Mouse (Mus musculus) heart, embryonic 16.5 days (tissue): Measurements from ENCODE around the gene Gm2115. TPM values are rescaled to one million over a fixed set of nuclear protein-coding genes. Genes with fewer than 3 reads are reported as not detected.

Source experiments
- ATAC-seq: fragments of 200-750 bp; cut with Nextera tagmentation; replicated peaks from 2 replicates; pipeline ENCODE4 v1.8.0; 2017; ENCODE audit warnings: moderate number of reproducible peaks; ENCODE audit not compliant: insufficient read depth, low FRiP score; ENCODE audit errors: extremely low read depth
- H3K27ac ChIP-seq: fragments of 300-500 bp; sonication (generic); 2 replicates; pipeline ENCODE4 v1.5.1; 2014; ENCODE audit warnings: mild to moderate bottlenecking, low read length, control low read depth, moderate library complexity
- H3K27me3 ChIP-seq: fragments of 300-500 bp; sonication (generic); 2 replicates; pipeline ENCODE4 v1.6.1; 2014; ENCODE audit warnings: low read length, mixed read lengths; ENCODE audit not compliant: control insufficient read depth, insufficient read depth
- H3K36me3 ChIP-seq: fragments of 300-500 bp; sonication (generic); 2 replicates; pipeline ENCODE4 v1.6.1; 2014; ENCODE audit not compliant: control insufficient read depth, insufficient read depth
- H3K4me1 ChIP-seq: fragments of 300-500 bp; sonication (generic); 2 replicates; pipeline ENCODE4 v1.6.1; 2014; ENCODE audit warnings: low read length, mixed read lengths; ENCODE audit not compliant: control insufficient read depth, insufficient read depth
- H3K4me2 ChIP-seq: fragments of 300-500 bp; sonication (generic); 2 replicates; pipeline ENCODE4 v1.6.1; 2014; ENCODE audit warnings: low read depth, mild to moderate bottlenecking, control low read depth, low read length
- H3K4me3 ChIP-seq: fragments of 300-500 bp; sonication (generic); 2 replicates; pipeline ENCODE4 v1.5.1; 2014; ENCODE audit warnings: mild to moderate bottlenecking, control low read depth, low read length
- H3K9ac ChIP-seq: fragments of 300-500 bp; sonication (generic); 2 replicates; pipeline ENCODE4 v1.6.1; 2014; ENCODE audit warnings: low read length, control low read depth
- H3K9me3 ChIP-seq: fragments of 300-500 bp; sonication (generic); replicated peaks from 2 replicates; pipeline ENCODE4 v1.6.1; 2016; ENCODE audit warnings: low read length; ENCODE audit not compliant: control insufficient read depth
- WGBS: fragments of 180-500 bp; shearing (Covaris S2); extraction: QIAGEN DNeasy Blood & Tissue Kit; methylation state at CpG from one replicate; pipeline ENCODE4 v1.1.7; 2014; 5-methylcytosine and 5-hydroxymethylcytosine counted together
- polyA plus RNA-seq: library from polyadenylated mRNA; unstranded; fragments of >200 nt; fragmentation: Nextera tagmentation; extraction: Ambion mirVana; gene quantifications from 2 replicates; pipeline ENCODE4 v1.2.1, GENCODE M21; 2015

Gm2115 gene
- polyA plus RNA-seq, 1 experiment from 2014 or later, result 0.13 TPM

DNA sequence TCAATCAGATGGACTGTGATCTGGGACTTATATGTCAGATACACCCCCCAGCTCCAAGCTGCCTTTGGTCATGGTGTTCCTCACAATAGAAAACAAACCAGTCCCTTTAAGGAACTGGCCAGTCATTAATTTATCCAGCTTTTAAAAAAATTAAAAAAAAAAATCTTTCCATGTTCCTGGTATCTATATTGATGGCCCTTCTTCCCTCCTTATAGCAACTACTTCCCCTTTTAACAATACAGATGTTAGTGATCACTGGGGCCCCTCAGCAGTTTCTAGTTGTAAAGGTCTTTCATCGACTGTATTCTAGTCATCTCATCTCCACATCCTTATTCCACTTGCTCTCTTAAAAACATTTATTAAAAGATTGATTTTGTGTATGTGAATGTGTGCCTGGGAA is 82.9 kb downstream of the Gm2115 start:
- H3K4me2 ChIP-seq, result no peak overlapping the region
- no peak for ATAC-seq
- H3K36me3 ChIP-seq, result peaks cover 2% of the 10 kb centered on the region; the same call in 1 of the 2 replicates
- H3K4me1 ChIP-seq, result no peaks in the 10 kb centered on the region
- H3K9me3 ChIP-seq, result no peaks in the 10 kb centered on the region
- WGBS, result 93% methylated on average over 1 of the region's 1 CpGs
- H3K4me3 ChIP-seq, result no peak overlapping the region
- no peak overlapping the region for H3K9ac ChIP-seq
- no peak overlapping the region for H3K27ac ChIP-seq
- no peaks in the 10 kb centered on the region for H3K27me3 ChIP-seq

DNA sequence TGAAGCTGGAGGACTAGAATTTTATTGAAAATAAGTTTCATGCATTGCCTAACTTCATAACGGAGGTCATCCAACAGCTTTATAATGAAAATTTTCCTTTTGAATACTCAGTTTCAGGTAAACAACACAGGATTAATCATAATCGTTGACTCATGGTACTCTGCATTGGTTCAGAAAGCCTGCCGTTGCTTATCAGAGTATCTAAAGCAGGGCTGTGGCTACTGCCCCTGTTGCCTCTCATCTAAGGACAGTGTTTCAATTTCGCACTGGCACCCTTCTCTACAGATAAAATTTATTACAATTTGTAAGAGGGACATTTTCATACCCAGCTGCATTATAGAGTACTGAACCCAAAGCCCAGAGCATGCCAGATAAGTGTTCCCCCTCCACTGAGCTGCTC is 83.7 kb downstream of the Gm2115 start:
- H3K4me1 ChIP-seq, result no peaks in the 10 kb centered on the region
- H3K9ac ChIP-seq, result no peak overlapping the region
- no peak for ATAC-seq
- H3K27me3 ChIP-seq, result no peaks in the 10 kb centered on the region
- WGBS, result 75% methylated on average over 4 of the region's 4 CpGs
- no peak overlapping the region for H3K4me3 ChIP-seq
- no peak overlapping the region for H3K4me2 ChIP-seq
- peaks cover 9% of the 10 kb centered on the region; the same call in 1 of the 2 replicates for H3K36me3 ChIP-seq
- no peaks in the 10 kb centered on the region for H3K9me3 ChIP-seq
- no peak overlapping the region for H3K27ac ChIP-seq

- 89% methylated on average over 2 of the region's 2 CpGs for WGBS
- no peaks in the 10 kb centered on the region for H3K27me3 ChIP-seq
- H3K9ac ChIP-seq, result no peak overlapping the region
- H3K4me3 ChIP-seq, result no peak overlapping the region
- no peaks in the 10 kb centered on the region for H3K9me3 ChIP-seq
- ATAC-seq, result no peak
- peaks cover 21% of the 10 kb centered on the region for H3K36me3 ChIP-seq
- H3K4me2 ChIP-seq, result no peak overlapping the region
- no peak overlapping the region for H3K27ac ChIP-seq
- H3K4me1 ChIP-seq, result no peaks in the 10 kb centered on the region
These were observed 90.2 kb downstream of the Gm2115 start for GRCm38 (mm10) chr7:84618951-84619350.

DNA sequence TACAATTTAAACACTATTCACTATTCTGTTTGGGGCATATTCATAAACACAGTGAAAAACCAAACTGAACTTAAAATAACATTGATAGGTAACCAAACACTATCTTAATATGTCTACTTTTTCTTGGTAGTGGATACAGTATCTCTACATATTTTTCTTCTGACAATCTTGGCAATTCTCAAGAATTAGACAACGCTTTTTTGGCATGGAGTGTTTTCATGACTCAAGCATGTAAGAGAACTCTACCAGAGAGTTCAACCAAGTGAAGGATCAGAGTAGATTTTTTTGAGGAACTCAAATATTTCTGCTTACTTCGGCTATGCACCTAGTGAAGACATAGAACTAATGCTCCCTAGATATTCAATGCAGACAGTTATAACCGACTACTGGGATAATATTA is 92.2 kb downstream of the Gm2115 start:
- no peak overlapping the region for H3K4me2 ChIP-seq
- WGBS, result 90% methylated on average over 3 of the region's 3 CpGs

DNA sequence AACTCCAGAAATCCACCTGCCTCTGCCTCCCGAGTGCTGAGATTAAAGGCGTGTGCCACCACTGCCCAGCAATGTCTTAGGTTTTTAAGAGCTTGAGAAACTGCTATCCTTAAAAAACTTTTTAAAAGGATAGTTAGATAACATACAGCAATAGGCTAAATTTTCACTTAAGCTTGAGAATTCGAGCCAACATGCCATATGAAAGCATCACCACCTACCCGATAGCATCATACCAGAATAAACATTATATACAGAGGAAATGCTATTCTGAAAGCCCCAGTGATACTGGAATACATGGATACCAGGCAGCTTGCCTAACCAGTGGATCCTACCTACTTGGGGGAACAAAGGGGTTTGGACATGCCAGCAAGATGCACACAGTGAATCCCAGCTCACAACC is 95.0 kb downstream of the Gm2115 start:
- no peak overlapping the region for H3K9ac ChIP-seq
- H3K9me3 ChIP-seq, result no peaks in the 10 kb centered on the region
- H3K27me3 ChIP-seq, result no peaks in the 10 kb centered on the region
- no peaks in the 10 kb centered on the region for H3K4me1 ChIP-seq
- no peak overlapping the region for H3K4me2 ChIP-seq
- H3K4me3 ChIP-seq, result no peak overlapping the region
- no peak overlapping the region for H3K27ac ChIP-seq
- WGBS, result 96% methylated on average over 4 of the region's 4 CpGs
- no peak for ATAC-seq
- peaks cover 15% of the 10 kb centered on the region for H3K36me3 ChIP-seq

More for the DNA sequence above, 92.2 kb downstream of the Gm2115 start:
- Histone ChIP-seq H3K4me3 (no peak overlapping the region), H3K36me3 (peaks cover 25% of the 10 kb centered on the region), H3K4me1 (no peaks in the 10 kb centered on the region), H3K27me3 (no peaks in the 10 kb centered on the region), H3K9me3 (no peaks in the 10 kb centered on the region), H3K9ac (no peak overlapping the region), H3K27ac (no peak overlapping the region)
- no peak for ATAC-seq

GRCm38 (mm10) chr7:84631878-84632277 is 103.1 kb downstream of the Gm2115 start:
- Histone ChIP-seq H3K4me1 (no peaks in the 10 kb centered on the region), H3K9ac (no peak overlapping the region), H3K4me2 (no peak overlapping the region), H3K27me3 (no peaks in the 10 kb centered on the region), H3K9me3 (no peaks in the 10 kb centered on the region), H3K4me3 (no peak overlapping the region), H3K36me3 (peaks cover 20% of the 10 kb centered on the region), H3K27ac (no peak overlapping the region)
- no peak for ATAC-seq
- WGBS, result 82% methylated on average over 3 of the region's 3 CpGs

Other genes starting within 250 kb of the Gm2115 start
- 1.2 and 2.5 TPM in 2 replicates for gene Arnt2, start 118.8 kb upstream of the Gm2115 start, polyA plus RNA-seq
- gene Fah, start 77.8 kb downstream of the Gm2115 start, polyA plus RNA-seq, result 4.4 and 4.6 TPM in 2 replicates
- gene Zfand6, start 161.0 kb downstream of the Gm2115 start, polyA plus RNA-seq, result 142 and 153 TPM in 2 replicates